Mouse (Mus musculus): ENCODE measurements around the gene Gdnf. TPM values are rescaled to one million over a fixed set of nuclear protein-coding genes. Genes with fewer than 3 reads are reported as not detected.

Gdnf gene
- total RNA-seq, 1 experiment from 2014 or later: not detected

GRCm38 (mm10) chr15:7841664-7842063, 31.0 kb downstream of the Gdnf start:
- no peak for ATAC-seq (replicated peaks in 1 of 2; ENCODE audit: insufficient read depth in 1 of 2, low FRiP score in 2 of 2, low TSS enrichment in 1 of 2, low read depth in 1 of 2, poor library complexity in 2 of 2, severe bottlenecking in 2 of 2)

- no peak for ATAC-seq (replicated peaks in 1 of 2; ENCODE audit: insufficient read depth in 1 of 2, low FRiP score in 2 of 2, low TSS enrichment in 1 of 2, low read depth in 1 of 2, poor library complexity in 2 of 2, severe bottlenecking in 2 of 2)
Measured at GRCm38 (mm10) chr15:7842398-7842797, 31.8 kb downstream of the Gdnf start.

DNA sequence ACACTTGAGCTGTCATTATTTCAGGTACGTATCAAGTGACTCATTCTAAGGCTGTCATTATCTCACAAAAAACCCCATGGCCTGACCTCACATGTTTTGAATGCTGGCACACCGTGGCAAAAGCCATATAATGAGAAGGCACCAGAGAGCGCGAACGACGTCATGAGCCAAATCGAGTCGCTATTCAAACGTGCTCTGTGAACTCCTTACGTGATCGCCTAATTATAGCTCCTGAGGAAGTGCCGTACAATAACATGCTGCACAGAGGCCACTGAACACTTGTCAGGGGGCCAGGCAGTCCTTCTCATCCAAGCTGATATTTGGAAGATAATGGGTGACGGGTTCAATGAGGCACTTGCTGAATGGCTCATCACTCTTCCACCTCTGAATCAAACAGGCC, 46.8 kb downstream of the Gdnf start:
- ATAC-seq (replicated peaks in 1 of 2; ENCODE audit: insufficient read depth in 1 of 2, low FRiP score in 2 of 2, low TSS enrichment in 1 of 2, low read depth in 1 of 2, poor library complexity in 2 of 2, severe bottlenecking in 2 of 2): no peak

DNA sequence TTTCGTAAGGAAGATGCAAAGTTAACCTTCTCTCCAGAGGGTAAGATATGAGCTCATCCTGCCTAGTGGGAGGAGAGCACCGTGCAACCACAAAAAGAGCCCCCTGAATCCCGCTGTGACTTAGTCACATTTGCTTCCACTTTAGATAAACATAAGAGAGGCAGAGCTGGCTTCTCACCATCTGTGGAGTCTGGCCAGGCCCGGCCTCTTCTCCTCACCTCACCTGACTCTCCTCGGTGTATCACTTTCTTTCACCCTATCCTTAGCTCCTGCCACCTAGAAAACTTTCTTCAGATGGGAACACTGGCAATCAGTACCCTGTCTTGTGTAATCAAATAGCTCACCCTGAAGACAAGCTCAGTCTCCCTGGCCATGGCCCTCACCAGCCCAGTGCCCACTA, 48.2 kb downstream of the Gdnf start:
- no peak for ATAC-seq (replicated peaks in 1 of 2; ENCODE audit: insufficient read depth in 1 of 2, low FRiP score in 2 of 2, low TSS enrichment in 1 of 2, low read depth in 1 of 2, poor library complexity in 2 of 2, severe bottlenecking in 2 of 2)

GRCm38 (mm10) chr15:7862890-7863289, 52.2 kb downstream of the Gdnf start:
- ATAC-seq (replicated peaks in 1 of 2; ENCODE audit: insufficient read depth in 1 of 2, low FRiP score in 2 of 2, low TSS enrichment in 1 of 2, low read depth in 1 of 2, poor library complexity in 2 of 2, severe bottlenecking in 2 of 2): no peak

GRCm38 (mm10) chr15:7863328-7863727, 52.7 kb downstream of the Gdnf start:
- ATAC-seq (replicated peaks in 1 of 2; ENCODE audit: insufficient read depth in 1 of 2, low FRiP score in 2 of 2, low TSS enrichment in 1 of 2, low read depth in 1 of 2, poor library complexity in 2 of 2, severe bottlenecking in 2 of 2): no peak

GRCm38 (mm10) chr15:7865305-7865704, 54.7 kb downstream of the Gdnf start:
- ATAC-seq (replicated peaks in 1 of 2; ENCODE audit: insufficient read depth in 1 of 2, low FRiP score in 2 of 2, low TSS enrichment in 1 of 2, low read depth in 1 of 2, poor library complexity in 2 of 2, severe bottlenecking in 2 of 2): no peak

GRCm38 (mm10) chr15:7872473-7872872, 61.8 kb downstream of the Gdnf start:
- no peak for ATAC-seq (replicated peaks in 1 of 2; ENCODE audit: insufficient read depth in 1 of 2, low FRiP score in 2 of 2, low TSS enrichment in 1 of 2, low read depth in 1 of 2, poor library complexity in 2 of 2, severe bottlenecking in 2 of 2)

- no peak for ATAC-seq (replicated peaks in 1 of 2; ENCODE audit: insufficient read depth in 1 of 2, low FRiP score in 2 of 2, low TSS enrichment in 1 of 2, low read depth in 1 of 2, poor library complexity in 2 of 2, severe bottlenecking in 2 of 2)
Measured at GRCm38 (mm10) chr15:7875879-7876278, 65.2 kb downstream of the Gdnf start.

DNA sequence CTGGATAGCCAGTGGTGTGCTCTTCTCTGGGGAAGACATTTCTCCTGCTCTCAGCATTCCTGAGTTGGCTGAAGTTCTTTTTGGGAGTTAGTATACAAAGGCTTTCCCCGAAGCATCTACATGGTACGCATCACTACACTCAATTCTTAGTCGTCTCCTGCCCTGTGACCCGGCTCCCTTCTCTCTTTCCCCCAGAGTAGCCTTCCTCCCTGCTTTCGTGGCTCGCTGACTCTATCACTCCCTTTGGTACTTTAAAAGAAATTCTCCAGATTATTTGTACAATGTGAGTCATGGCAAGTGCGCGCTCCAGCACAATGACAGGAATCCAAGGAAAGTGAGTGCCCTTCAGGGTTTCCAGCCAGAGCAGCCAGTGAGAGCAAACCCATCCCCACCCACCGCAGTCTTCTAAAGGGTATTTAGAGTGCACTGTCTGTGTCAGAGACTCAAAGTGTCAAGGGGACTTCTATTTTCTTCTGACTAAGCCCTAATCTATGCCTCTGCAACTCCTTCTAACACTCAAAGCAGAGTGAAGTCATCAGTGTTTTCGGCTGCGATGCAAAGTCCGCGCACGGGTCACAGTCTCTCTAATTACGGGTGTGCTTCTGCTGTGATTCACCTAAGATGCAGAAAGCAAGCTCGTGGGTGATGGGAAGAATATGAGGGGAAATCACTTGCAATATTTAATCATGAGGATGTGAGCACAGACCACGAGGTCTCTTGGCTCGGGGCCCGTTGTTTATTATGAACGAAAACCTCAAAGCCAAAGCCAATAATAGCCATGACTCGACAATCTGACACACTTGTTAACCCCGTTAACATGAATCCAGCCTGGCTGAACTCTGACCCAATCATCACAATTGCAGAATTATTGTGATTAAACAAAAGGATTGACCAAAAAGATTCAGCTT, 67.2 kb downstream of the Gdnf start:
- ATAC-seq (replicated peaks in 1 of 2; ENCODE audit: insufficient read depth in 1 of 2, low FRiP score in 2 of 2, low TSS enrichment in 1 of 2, low read depth in 1 of 2, poor library complexity in 2 of 2, severe bottlenecking in 2 of 2): no peak

GRCm38 (mm10) chr15:7878861-7879260, 68.2 kb downstream of the Gdnf start:
- ATAC-seq (replicated peaks in 1 of 2; ENCODE audit: insufficient read depth in 1 of 2, low FRiP score in 2 of 2, low TSS enrichment in 1 of 2, low read depth in 1 of 2, poor library complexity in 2 of 2, severe bottlenecking in 2 of 2): no peak

DNA sequence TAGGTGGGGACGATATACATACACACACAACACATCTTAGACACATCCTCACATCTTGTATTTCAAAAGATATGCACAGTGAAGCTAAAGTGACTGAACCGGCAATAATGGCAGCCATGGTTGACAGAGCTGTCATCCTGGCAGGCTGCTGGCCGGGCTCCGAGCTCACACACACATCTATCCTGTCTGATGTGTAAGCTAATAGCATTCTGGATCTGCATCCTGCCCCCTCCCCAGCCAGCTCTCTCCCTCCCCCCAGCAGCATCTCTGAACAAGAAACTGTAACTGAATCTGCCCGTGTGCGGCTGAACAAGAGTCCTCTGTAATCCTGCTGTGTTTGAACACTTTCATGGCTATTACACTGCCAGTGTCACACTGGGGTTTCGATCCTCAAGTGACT, 69.3 kb downstream of the Gdnf start:
- no peak for ATAC-seq (replicated peaks in 1 of 2; ENCODE audit: insufficient read depth in 1 of 2, low FRiP score in 2 of 2, low TSS enrichment in 1 of 2, low read depth in 1 of 2, poor library complexity in 2 of 2, severe bottlenecking in 2 of 2)

DNA sequence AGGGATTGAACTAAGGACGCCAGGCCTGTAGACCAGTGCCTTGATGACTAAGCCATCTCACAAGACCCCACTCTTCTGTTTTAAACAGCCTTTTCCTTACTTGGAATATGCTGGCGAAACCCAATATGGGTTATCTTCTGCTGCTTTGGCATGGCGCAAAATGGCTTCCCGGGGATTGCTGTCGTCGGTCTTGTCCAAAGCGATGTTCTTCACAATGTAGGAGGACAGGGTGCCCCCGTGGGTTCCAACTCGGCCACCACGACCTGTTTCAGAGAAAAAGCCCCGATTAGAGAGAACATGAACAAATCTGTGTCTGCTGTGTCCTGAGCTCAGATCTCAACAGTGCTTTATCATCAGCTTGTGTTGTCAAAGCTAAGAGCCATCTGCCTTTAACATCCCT, 73.5 kb downstream of the Gdnf start:
- ATAC-seq (replicated peaks in 1 of 2; ENCODE audit: insufficient read depth in 1 of 2, low FRiP score in 2 of 2, low TSS enrichment in 1 of 2, low read depth in 1 of 2, poor library complexity in 2 of 2, severe bottlenecking in 2 of 2): no peak

- no peak for ATAC-seq (replicated peaks in 1 of 2; ENCODE audit: insufficient read depth in 1 of 2, low FRiP score in 2 of 2, low TSS enrichment in 1 of 2, low read depth in 1 of 2, poor library complexity in 2 of 2, severe bottlenecking in 2 of 2)
Measured at GRCm38 (mm10) chr15:7885106-7885505, 74.5 kb downstream of the Gdnf start.

DNA sequence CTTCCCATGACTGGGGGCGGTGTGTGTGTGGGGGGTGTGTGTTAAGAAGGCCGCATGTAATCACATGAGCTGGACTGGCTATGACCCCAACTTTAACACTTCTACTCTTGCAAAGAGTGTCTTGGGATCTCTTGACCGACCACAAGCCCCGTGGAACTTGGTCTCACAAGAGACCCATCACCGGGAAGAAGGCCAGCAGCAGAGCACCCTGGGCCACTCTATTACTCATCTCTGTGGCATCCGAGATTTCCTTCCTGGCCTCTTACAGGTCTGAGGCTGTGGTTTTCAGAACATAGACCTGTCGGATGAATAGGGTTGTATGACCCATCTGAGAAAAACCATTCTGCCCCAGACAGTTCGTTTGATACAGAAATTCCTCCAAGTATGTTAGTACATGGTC, 75.9 kb downstream of the Gdnf start:
- no peak for ATAC-seq (replicated peaks in 1 of 2; ENCODE audit: insufficient read depth in 1 of 2, low FRiP score in 2 of 2, low TSS enrichment in 1 of 2, low read depth in 1 of 2, poor library complexity in 2 of 2, severe bottlenecking in 2 of 2)

Data from hematopoietic stem cell, adult 5-6 weeks (primary cell).